Mouse (Mus musculus): ENCODE measurements around the gene Rplp2. TPM values are rescaled to one million over a fixed set of nuclear protein-coding genes. Genes with fewer than 3 reads are reported as not detected.

Gene Rplp2
- polyA plus RNA-seq, 1 experiment, result 693 TPM

- WGBS, result 50% methylated on average over 38 of the region's 38 CpGs
- no peak for DNase-seq (ENCODE audit: low read depth, low spot score)
These were observed 17.5 kb downstream of the Rplp2 start for GRCm38 (mm10) chr7:141464603-141465201.

- 58% methylated on average over 10 of the region's 10 CpGs for WGBS
- no peak for DNase-seq (ENCODE audit: low read depth, low spot score)
These were observed 18.3 kb downstream of the Rplp2 start for GRCm38 (mm10) chr7:141465388-141466044.

GRCm38 (mm10) chr7:141466045-141466394, 18.9 kb downstream of the Rplp2 start:
- WGBS, result 82% methylated on average over 7 of the region's 7 CpGs
- DNase-seq (ENCODE audit: low read depth, low spot score), result no peak

- WGBS, result 57% methylated on average over 10 of the region's 10 CpGs
- no peak for DNase-seq (ENCODE audit: low read depth, low spot score)
These were observed 19.5 kb downstream of the Rplp2 start for GRCm38 (mm10) chr7:141466607-141467148.

- WGBS, result under 1% methylated on average over 52 of the region's 52 CpGs
- no peak for DNase-seq (ENCODE audit: low read depth, low spot score)
These were observed 20.3 kb downstream of the Rplp2 start, which contains the start of gene Cd151 for GRCm38 (mm10) chr7:141467230-141468030. Cd151 (plus strand) TSS chr7:141467392.

GRCm38 (mm10) chr7:141468164-141468521, 21.0 kb downstream of the Rplp2 start:
- 4% methylated on average over 5 of the region's 5 CpGs for WGBS
- DNase-seq (ENCODE audit: low read depth, low spot score), result no peak

- DNase-seq (ENCODE audit: low read depth, low spot score), result no peak
These were observed 21.5 kb downstream of the Rplp2 start for GRCm38 (mm10) chr7:141468522-141469211.

GRCm38 (mm10) chr7:141469352-141469751, 22.2 kb downstream of the Rplp2 start:
- DNase-seq (ENCODE audit: low read depth, low spot score), result no peak
- 89% methylated on average over 6 of the region's 6 CpGs for WGBS

More at GRCm38 (mm10) chr7:141468522-141469211, 21.5 kb downstream of the Rplp2 start:
- 3% methylated on average over 8 of the region's 8 CpGs for WGBS

- no peak for DNase-seq (ENCODE audit: low read depth, low spot score)
- 93% methylated on average over 18 of the region's 18 CpGs for WGBS
These were observed 22.9 kb downstream of the Rplp2 start for GRCm38 (mm10) chr7:141469901-141470636.

GRCm38 (mm10) chr7:141470637-141470944, 23.4 kb downstream of the Rplp2 start:
- DNase-seq (ENCODE audit: low read depth, low spot score), result no peak
- WGBS, result 92% methylated on average over 10 of the region's 10 CpGs

GRCm38 (mm10) chr7:141471236-141471635, 24.1 kb downstream of the Rplp2 start:
- 86% methylated on average over 1 of the region's 1 CpGs for WGBS

GRCm38 (mm10) chr7:141472226-141472625, 25.1 kb downstream of the Rplp2 start:
- no peak for DNase-seq (ENCODE audit: low read depth, low spot score)
- WGBS, result 68% methylated on average over 6 of the region's 6 CpGs

More at GRCm38 (mm10) chr7:141471236-141471635, 24.1 kb downstream of the Rplp2 start:
- no peak for DNase-seq (ENCODE audit: low read depth, low spot score)

- no peak for DNase-seq (ENCODE audit: low read depth, low spot score)
- 84% methylated on average over 6 of the region's 6 CpGs for WGBS
These were observed 25.6 kb downstream of the Rplp2 start for GRCm38 (mm10) chr7:141472763-141473162.

- no peak for DNase-seq (ENCODE audit: low read depth, low spot score)
- WGBS, result 4% methylated on average over 5 of the region's 5 CpGs
These were observed 27.0 kb downstream of the Rplp2 start for GRCm38 (mm10) chr7:141474160-141474559.

GRCm38 (mm10) chr7:141475011-141475804, 28.0 kb downstream of the Rplp2 start, which contains the start of the genes Polr2l and Tspan4:
Polr2l (minus strand) TSS chr7:141475132.
Tspan4 (plus strand) TSS chr7:141475240.
- whole genome bisulfite sequencing, result under 1% methylated on average over 87 of the region's 87 CpGs

GRCm38 (mm10) chr7:141475805-141476158, 28.6 kb downstream of the Rplp2 start:
- no peak for DNase-seq (ENCODE audit: low read depth, low spot score)
- under 1% methylated on average over 12 of the region's 12 CpGs for WGBS

More at GRCm38 (mm10) chr7:141475011-141475804, 28.0 kb downstream of the Rplp2 start, which contains the start of the genes Polr2l and Tspan4:
- no peak for DNase-seq (ENCODE audit: low read depth, low spot score)

GRCm38 (mm10) chr7:141476226-141476980, 29.2 kb downstream of the Rplp2 start:
- no peak for DNase-seq (ENCODE audit: low read depth, low spot score)
- WGBS, result 3% methylated on average over 17 of the region's 17 CpGs

GRCm38 (mm10) chr7:141476981-141477370, 29.8 kb downstream of the Rplp2 start:
- no peak for DNase-seq (ENCODE audit: low read depth, low spot score)
- WGBS, result 9% methylated on average over 7 of the region's 7 CpGs
